Mouse (Mus musculus): ENCODE data around the gene Atp11a. TPM values are rescaled to one million over a fixed set of nuclear protein-coding genes. Genes with fewer than 3 reads are reported as not detected.

Atp11a gene
- total RNA-seq, 2 experiments from 2014 or later: 58.0 to 62.5 TPM

DNA sequence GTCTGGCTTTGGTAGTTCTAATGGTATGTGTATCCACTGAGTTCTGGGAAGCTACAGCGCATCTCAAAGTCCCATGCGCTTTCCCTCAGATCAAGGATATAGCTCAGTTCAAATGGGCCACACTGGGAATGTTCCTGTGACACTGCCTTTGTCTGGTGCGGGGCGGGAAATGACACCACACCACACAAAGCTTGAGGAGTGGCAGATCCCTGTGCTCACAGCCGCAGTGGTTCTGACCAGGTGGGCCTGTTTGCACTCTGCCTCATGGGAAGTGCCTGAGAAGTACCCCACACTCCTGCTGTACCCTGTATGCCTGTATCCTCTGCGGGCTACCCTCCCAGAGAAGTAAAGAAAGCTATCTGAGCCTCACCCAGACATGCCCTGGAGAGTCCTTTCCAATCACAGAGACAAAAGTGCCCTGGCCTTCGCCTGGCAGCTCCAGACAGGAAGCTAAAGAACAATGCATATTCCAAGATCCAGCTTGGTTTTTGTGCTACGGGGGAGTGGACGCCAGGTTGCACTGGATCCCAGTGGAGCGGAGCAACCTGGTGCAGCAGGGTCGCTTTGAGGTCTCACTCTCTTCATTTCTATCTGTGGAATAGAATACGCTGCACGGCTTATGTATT is 147.1 kb downstream of the Atp11a start:
- no peak for DNase-seq (ENCODE audit: low spot score in 2 of 2)

DNA sequence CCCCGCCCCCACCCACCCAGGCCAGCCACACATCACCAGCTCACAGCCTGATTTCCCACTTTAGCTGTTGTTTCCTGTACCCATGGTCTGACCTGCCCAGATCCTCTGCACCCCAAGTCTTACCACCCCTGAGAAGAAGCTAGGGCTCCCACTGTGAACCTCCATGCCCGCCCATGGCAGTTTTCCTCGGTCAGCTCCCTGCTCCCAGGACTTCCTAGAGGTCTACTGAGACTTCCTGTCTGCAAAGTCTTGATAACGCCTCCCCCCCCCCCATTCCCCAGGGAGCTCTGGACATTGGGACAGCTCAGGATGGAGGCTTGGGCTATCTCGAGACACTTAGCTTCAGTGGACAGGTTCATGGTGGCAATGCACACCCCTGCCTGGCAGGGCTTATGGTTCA is 148.3 kb downstream of the Atp11a start:
- no peak for DNase-seq (ENCODE audit: low spot score in 2 of 2)

DNA sequence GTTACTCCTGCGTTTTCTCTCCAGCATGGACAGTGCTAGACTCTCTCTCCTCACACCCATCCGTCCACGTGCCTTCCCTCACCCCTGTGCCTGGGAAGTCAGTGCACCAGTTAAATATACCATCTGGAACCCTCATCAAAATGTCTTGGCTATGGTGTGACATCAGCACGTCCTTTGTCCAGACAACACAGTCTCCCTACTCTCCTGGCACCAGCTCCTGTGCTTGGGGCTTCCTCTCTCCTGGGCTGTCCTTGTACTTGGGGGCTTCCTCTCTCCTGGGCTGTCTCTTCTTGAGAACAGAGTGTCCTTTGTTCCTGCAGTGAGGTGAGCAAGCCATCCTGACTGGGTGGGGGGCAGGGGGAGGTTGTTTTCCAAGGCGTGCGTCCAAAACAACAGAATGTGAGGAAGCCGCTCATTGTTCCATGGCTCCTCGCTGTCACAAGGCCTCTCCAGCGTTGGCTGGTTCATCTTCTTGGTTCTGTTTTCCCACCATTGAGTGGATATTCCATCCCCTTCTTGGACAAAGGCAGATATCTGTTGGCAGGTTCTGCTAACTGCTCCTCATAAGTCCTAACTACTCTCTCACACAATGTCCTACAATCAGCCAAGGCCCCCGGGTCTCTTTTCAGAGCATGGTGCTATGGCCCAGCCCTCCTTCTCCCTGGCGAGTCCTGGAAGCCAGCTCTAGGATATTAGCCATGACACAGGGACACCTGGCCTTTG is 148.9 kb downstream of the Atp11a start:
- DNase-seq (ENCODE audit: low spot score in 2 of 2): no peak

DNA sequence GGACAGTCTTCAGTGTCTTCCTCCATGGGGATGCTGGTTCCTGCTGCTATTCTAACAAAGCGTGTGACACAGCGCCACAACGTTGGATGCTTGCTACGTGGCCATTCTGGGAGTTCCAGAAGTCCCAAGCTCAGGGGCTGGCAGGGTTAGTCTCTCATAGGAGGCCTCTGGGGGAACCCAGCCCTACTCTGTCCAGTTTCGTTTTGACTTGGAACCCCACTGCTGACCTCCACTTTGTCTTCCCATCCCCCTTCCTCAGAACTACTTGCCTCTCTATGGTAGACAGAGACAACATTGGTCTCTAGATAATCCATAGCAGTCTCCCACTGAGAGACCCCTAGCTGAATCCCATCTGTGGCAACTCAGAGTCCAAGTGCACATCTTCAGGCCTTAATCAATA is 149.8 kb downstream of the Atp11a start:
- DNase-seq (ENCODE audit: low spot score in 2 of 2): no peak

DNA sequence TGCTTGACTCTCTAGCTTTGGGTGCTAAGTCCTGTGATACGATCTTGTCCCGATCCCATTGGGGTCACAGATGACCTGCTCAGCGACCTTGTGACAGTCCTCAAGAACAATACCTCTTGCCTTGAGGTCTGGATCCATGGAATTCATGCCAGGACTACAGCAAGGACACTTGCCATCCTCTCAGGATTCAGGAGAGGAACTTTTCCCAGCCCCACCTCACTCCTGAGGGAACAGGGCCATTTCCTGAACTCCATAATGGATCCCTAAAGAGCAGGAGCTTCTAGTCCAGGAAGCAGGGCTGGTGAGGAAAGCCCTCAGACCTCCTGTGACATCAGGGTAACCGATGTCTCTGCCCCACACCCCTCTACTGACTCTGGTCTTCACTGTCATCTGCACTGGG is 150.9 kb downstream of the Atp11a start:
- no peak for DNase-seq (ENCODE audit: low spot score in 2 of 2)

DNA sequence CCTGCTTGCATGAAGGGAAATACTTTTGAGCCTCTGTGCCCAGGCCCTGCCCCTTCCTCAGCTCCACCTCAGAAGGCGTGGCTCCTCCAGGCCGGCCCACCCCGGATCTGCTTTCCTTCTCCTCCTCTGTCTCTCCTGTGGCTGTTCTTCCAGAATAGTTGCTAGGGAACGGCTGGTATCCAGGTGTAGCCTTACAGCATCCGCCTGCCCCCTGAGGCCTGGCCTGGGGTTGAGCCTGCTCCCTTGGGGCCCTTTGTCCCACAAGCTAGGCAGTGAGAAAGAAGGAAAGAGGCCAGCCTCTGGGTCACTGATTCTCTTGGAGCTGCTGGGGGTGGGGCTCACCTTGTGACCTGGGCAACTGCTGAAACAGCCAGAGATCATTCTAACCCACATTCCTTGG is 155.2 kb downstream of the Atp11a start:
- DNase-seq (ENCODE audit: low spot score in 2 of 2): no peak

DNA sequence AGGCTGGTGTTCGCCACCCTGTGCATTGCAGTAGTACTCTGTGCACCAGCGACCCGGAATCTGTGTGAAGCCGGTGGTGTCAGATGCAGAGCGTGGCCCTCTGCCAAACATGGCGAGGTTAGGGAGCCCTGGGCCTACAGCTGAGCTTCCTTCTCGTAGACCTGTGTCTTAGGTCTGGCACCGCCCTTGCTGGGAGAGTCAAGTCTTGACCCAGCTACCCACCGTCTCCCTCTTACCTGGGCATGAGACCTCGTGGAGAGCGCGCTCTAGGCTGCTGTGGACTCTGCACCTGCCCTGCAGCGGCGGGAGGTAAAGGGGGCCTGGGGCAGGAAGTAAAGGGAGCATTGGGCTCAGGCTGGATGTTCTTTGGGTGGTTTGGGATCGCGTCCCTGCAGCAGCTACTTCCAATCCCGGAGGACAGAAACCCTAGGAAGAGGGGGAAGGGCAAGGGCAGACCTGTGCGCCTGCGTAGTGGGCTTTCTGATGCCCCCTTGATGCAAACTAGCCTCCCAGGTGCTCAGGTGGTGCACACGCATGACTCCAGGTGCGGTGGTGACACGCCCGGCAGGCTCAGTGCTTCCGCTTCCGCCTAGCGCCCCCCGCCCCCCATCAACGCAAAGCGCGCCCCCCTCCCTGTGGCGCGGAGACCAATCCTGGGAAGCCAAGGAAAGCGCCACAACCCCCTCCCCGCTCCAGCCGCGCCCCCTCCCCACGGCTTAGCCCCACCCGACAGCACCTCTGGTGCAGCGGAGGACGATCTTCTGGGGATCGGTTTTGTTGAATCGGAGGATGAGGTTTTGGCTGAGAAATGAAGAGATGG is 158.6 kb downstream of the Atp11a start:
- peak; percentile 55 to 62 for DNase-seq (ENCODE audit: low spot score in 2 of 2)

DNA sequence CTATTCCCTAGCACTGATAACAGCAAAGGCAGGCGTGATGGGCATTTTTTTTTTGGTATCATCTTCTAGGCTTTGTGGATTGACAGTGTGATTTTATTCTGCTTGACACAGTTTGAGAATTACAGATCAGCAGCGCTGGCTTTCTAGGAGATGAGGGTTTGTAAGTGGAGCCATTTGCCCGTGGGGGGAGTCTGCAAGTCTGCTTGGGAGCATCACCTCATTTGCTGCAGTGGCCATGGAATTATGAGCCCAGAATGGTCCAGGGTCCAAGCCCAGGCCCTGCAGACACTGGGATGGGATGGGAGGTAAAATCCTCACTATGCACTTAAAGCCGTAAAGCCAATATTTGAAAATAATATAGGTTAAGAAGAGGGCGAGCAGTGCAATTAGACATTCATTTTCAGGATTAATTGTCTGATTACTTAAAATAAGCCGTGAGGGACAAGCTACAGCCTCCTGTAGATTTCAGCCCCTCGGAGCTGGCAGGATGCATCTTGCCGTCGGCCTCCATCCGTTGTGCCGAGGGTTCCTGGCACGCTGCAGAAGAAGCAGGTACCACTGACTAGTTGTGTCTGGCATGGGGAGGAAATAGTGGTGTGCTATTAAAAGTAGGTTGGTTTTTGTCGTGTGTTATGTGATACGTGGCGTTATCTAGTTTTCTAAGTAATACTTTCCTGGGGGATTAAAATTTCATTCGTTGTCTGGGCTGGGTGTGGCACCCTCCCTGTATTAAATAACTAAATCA is 159.5 kb downstream of the Atp11a start:
- DNase-seq (ENCODE audit: low spot score in 2 of 2): no peak

DNA sequence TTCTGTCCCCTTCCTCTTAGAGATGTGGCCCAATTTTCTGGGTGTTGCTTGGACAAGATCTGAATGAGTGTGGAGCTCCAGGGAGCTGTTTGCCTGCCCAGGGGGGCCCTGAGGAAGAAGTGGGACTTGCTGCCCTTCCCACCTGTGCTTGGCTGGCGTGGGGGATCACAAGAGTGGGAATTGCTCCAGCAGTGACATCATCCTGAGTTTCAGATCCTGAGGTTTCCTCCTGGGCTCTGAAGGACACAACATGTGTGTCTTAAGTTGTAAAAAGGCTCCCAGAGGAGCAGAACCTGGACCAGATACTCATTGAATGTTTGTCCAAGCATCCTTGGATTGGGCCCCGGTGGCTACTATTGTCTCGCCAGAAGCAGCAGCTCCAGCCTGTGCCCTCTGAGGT is 160.2 kb downstream of the Atp11a start:
- DNase-seq (ENCODE audit: low spot score in 2 of 2): no peak

DNA sequence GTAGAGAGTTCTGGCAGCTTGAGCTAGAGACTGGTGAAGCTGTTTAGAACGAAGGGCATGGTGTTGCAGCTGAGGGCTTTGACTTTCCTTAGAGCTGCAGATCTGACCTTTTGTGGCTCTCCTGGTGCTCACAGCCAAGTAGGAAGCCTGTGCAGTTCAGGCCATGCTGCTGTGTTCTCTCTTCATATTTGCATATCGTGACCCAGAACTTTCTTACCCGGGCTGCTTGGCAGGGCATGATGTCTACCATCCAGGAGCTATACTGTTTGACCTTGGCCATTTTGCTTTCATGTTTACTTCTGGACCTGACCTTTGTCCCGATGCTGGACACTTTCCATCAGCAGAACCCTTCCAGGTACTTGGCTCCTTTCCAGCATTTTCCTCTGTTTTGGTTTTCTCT is 161.0 kb downstream of the Atp11a start:
- no peak for DNase-seq (ENCODE audit: low spot score in 2 of 2)

Other genes with a start within 250 kb of the Atp11a start
- gene Spaca7, start 184.0 kb upstream of the Atp11a start, total RNA-seq (2021): not detected
- 10 to 100 TPM; 29.6 to 29.8 TPM for gene Tubgcp3, start 84.8 kb upstream of the Atp11a start, total RNA-seq (2021)
- 100 to 1,000 TPM; 242 to 256 TPM for gene Mcf2l, start 116.8 kb downstream of the Atp11a start, total RNA-seq (2021)